Comparison of ENCODE assay signal across 15 mouse cellular contexts in genomic region chr9:34754523-34755097, GRCm38 (mm10).
"Had no signal": no experiment of that assay in that cellular context is flagged by ENCODE, and none has a peak within 500 bp of the region (broad histone marks: within the 10 kb centered on the region; RNA-seq: fewer than 3 reads in every experiment).

No protein-coding gene starts in this region.

- H3K4me2 ChIP-seq: liver, embryonic 11.5 days; liver, embryonic 15.5 days; lung, embryonic 14.5 days; neural tube, embryonic 15.5 days had no signal

- H3K27ac ChIP-seq: liver, embryonic 15.5 days; neural tube, embryonic 15.5 days had no signal

- H3K9me3 ChIP-seq: liver, embryonic 15.5 days; neural tube, embryonic 15.5 days had no signal

- H3K9ac ChIP-seq: liver, embryonic 15.5 days; lung, embryonic 14.5 days; neural tube, embryonic 15.5 days had no signal

- H3K4me1 ChIP-seq: liver, embryonic 15.5 days had no signal

- DNase-seq: kidney, adult 8-10 months; kidney, postnatal 25 days; layer of hippocampus, adult 9-11 months; left cerebral cortex, postnatal 4 days; lung, embryonic 14.5 days; lung, postnatal 10 days; lung, postnatal 4 days; right cerebral cortex, adult 18-20 months; right cerebral cortex, postnatal 25 days; thymus, postnatal 14 days had no signal

- H3K4me3 ChIP-seq: liver, embryonic 15.5 days; myocyte; neural tube, embryonic 15.5 days had no signal

- H3K36me3 ChIP-seq: liver, embryonic 15.5 days; neural tube, embryonic 15.5 days had no signal

- H3K27me3 ChIP-seq: liver, embryonic 15.5 days; neural tube, embryonic 15.5 days had no signal

- ATAC-seq: intestine, postnatal 0 days had no signal
